Mouse (Mus musculus) lung, postnatal 4 days (tissue): Measurements from ENCODE around the gene Mymx.
"Not testable (repeated sequence)": the region's sequence is repeated elsewhere in the genome, so short reads cannot be mapped to it uniquely, and the experiment has no call there.

ENCODE experiments used
- DNase-seq, 2 experiments: peaks; one replicate each; pipeline ENCODE4 v3.0.0; 2021

Gene Mymx

GRCm38 (mm10) chr17:45601877-45602304 lies at the start of gene Mymx:
Mymx (minus strand) TSS chr17:45602102.
- no peak for DNase-seq

GRCm38 (mm10) chr17:45644185-45644584 lies 42.3 kb upstream of the Mymx start:
- DNase-seq = no peak

DNA sequence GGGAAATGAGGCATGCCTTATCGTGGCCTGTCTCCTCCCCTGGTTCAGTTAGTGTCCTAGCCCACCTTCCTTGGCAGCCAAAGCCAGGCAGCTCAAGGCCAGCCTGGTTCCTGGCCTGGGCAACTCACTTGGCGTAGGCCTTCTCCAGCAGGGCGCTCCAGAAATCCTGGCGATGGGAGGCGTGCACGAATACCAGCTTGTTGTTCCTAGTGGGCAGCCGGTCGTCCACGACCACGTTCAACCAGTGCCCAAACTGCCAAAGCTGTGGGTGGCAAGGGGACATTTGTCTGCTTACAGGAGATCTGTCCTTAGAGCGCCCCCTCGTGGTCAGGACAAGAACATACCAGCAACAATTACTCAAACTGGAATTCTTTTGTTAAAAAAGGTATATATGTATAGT lies 40.8 kb upstream of the Mymx start:
- peak; percentile 64 to 82 for DNase-seq

GRCm38 (mm10) chr17:45641981-45642380 lies 40.1 kb upstream of the Mymx start:
- no peak for DNase-seq

- no peak for DNase-seq
These were observed 36.8 kb upstream of the Mymx start for GRCm38 (mm10) chr17:45638596-45639295.

DNA sequence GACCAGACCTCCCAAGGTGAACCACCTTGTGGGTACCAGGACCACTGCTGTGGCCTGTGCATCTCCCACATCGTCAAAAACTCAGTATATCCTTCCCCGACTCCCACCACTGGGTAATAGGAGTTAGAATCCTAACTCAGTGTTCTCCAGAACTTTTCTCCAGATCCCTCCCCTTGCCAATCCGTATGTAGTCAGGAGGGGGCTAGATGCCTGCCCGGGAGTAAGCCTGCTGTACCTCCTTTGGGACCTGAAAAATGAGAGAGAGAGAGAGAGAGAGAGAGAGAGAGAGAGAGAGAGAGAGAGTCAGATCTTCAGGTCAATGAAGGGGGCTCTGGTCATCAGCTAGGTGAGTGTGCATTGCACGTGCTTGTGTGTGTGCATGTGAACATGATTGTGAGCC lies 32.1 kb upstream of the Mymx start:
- no peak for DNase-seq

DNA sequence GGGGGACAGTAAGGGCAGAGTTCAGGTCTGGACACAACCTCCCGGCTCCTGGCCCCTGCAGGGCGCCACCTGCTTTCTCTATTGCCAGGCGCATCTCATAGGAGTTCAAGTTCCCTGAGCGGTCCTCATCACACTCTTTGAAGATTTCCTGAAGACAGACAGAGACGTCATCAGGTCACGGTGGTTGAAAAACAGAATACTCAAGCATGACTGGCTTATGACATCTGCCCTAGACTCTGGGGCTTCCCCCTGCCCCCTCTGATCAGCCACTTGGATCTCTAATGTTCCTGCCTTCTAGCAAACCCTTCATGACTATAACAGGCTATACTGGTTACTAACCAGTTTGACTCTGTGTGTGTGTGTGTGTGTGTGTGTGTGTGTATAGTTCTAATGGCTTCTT lies 30.0 kb upstream of the Mymx start:
- DNase-seq = no peak

- no peak for DNase-seq
These were observed 29.1 kb upstream of the Mymx start for GRCm38 (mm10) chr17:45630992-45631391.

DNA sequence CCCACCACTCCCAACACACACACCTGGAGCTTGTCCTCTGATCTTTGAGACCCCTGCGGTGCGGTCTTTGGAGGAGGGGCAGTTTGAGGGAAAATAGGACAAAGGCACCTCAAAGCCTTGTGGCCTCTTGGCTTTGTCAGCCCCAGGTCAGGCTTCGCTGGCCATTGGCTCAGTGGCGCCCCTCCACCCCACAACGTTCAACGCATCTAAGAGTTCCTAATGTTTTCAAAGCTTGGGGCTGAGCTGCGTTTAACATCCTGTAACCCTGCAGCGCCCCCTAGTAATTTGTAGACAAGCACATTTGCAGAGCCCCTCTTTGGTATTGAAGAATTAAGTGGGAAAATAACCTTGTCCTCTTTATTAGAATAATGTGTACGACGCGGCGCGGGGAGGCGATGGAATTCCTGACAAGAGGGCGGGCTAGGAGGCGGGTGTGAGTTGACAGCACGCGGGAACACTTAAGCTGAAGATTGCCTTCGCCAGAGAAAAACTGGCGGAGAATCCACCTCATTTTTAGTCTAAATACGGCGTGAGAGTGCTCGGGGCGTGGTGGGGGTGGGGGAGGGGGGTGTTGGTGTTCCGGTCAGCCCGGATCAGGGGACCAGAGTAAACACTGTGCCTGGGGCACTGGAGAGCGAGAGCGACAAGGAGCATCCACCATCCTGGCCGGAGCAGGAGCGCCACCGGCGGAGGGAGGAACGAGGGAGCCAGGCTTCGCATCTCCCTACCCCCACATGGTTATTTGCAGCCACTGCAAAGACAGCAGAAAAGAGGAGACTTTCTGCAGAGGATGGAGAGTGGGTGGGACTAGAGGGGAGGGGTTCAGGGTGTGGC lies 28.2 kb upstream of the Mymx start:
- peak; percentile 77 to 81 for DNase-seq

- peak; percentile 38 to 80 for DNase-seq
These were observed 27.3 kb upstream of the Mymx start for GRCm38 (mm10) chr17:45628885-45629855.

GRCm38 (mm10) chr17:45628160-45628559 lies 26.3 kb upstream of the Mymx start:
- no peak for DNase-seq

GRCm38 (mm10) chr17:45626577-45627134 lies 24.8 kb upstream of the Mymx start:
- peak; percentile 45 to 80 for DNase-seq

DNA sequence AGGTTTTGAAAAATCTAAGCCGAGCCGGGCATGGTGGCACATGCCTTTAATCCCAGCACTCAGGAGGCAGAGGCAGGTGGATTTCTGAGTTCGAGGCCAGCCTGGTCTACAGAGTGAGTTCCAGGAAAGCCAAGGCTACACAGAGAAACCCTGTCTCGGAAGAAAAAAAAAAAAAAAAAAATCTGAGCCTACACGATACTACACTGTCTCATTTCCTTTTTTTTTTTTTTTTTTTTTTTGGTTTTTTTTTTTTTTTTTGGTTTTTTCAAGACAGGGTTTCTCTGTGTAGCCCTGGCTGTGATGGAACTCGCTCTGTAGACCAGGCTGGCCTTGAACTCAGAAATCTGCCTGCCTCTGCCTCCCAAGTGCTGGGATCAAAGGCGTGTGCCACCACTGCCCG lies 21.5 kb upstream of the Mymx start:
- not testable (repeated sequence) for DNase-seq

- peak; percentile 56 to 67 for DNase-seq
These were observed 17.7 kb upstream of the Mymx start for GRCm38 (mm10) chr17:45619386-45620256.

- peak; percentile 70 for DNase-seq
These were observed 17.1 kb upstream of the Mymx start for GRCm38 (mm10) chr17:45618941-45619385.

- DNase-seq = no peak
These were observed 15.8 kb upstream of the Mymx start for GRCm38 (mm10) chr17:45617655-45618054.

DNA sequence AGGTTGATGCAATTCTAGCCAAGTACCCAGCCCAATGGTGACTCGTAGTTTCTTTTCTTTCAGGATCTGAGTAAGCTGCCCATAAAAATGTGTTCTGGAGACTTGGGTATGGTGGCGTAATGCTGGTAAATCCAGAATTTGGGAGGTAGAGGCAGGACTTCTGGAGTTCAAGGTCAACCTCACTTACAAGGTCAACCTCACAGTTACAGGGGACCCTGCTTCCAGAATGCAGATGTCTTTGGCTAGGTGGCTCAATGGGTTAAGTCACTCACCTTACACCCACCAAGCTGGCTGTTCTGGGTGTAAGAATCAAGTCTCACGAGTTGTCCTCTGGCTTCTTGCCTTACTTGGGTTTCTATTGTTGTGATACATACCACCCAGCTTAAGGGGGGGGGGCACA lies 14.8 kb upstream of the Mymx start:
- no peak for DNase-seq

- DNase-seq = no peak
These were observed 14.2 kb upstream of the Mymx start for GRCm38 (mm10) chr17:45616046-45616650.

DNA sequence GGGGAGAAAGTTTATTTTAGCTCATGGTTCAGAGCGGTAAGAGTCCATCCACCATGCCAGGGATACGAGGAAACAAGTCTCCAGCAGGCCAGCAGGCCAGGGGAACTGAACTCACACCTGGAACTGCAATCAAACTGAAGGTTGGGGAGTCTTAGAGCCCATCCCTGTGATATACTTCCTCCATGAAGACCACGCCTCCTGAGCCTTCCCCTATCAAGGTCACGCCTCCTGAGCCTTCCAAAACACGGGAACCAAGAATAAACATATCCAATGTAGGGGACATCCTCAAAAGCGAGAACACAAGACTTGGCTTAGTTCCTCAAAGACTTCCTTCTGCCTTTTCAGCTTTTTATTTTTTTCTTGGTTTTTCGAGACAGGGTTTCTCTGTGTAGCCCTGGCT lies 11.0 kb upstream of the Mymx start:
- DNase-seq = no peak

- DNase-seq = no peak
These were observed 10.1 kb upstream of the Mymx start for GRCm38 (mm10) chr17:45612008-45612407.
